Mouse (Mus musculus): ENCODE measurements at regions not wholly inside any gene's neighbourhood (a gene's known extent, or its start where the extent isn't known, plus 50 kb on each side); places are given as distances from the start of the nearest gene placed in this dataset.
A peak's percentile ranks its signal among the peaks of the same experiment; 100 is the strongest.
"Not testable (repeated sequence)": the region's sequence is repeated elsewhere in the genome, so short reads cannot be mapped to it uniquely, and the experiment has no call there.

GRCm38 (mm10) chr13:52349606-52350005 lies 181.5 kb downstream of the Diras2 start:
- Histone ChIP-seq H3K4me3 (ENCODE audit: insufficient read depth, low read depth, low read length) (no peak overlapping the region), H3K27ac (replicated peaks; ENCODE audit: insufficient read depth, low read depth, low read length) (no peak overlapping the region), H3K27me3 (ENCODE audit: control insufficient read depth, insufficient read depth, low read length) (no peaks in the 10 kb centered on the region), H3K9ac (ENCODE audit: low read depth, low read length) (no peak overlapping the region), H3K36me3 (ENCODE audit: control insufficient read depth, insufficient read depth, low read length) (no peaks in the 10 kb centered on the region), H3K79me2 (ENCODE audit: control insufficient read depth, insufficient read depth, low read length) (no peaks in the 10 kb centered on the region), H3K4me1 (ENCODE audit: control insufficient read depth, insufficient read depth, low read length) (no peaks in the 10 kb centered on the region)
- TF ChIP-seq POLR2A (IDR thresholded peaks at IDR 0.05; ENCODE audit: extremely low read depth, insufficient read depth, low read length) (no peak), CTCF (IDR thresholded peaks at IDR 0.05; ENCODE audit: low read depth, low read length) (no peak)
- WGBS: 87% methylated on average over 5 of the region's 5 CpGs
- no peak for DNase-seq (ENCODE audit: extremely low read depth, low read depth, low spot score)

GRCm38 (mm10) chr13:52352576-52352975 lies 178.5 kb downstream of the Diras2 start:
- peak; percentile 5 for DNase-seq (ENCODE audit: extremely low read depth, low read depth, low spot score)
- H3K79me2 ChIP-seq (ENCODE audit: control insufficient read depth, insufficient read depth, low read length): no peaks in the 10 kb centered on the region
- no peaks in the 10 kb centered on the region for H3K4me1 ChIP-seq (ENCODE audit: control insufficient read depth, insufficient read depth, low read length)
- no peak for TF ChIP-seq POLR2A (IDR thresholded peaks at IDR 0.05; ENCODE audit: extremely low read depth, insufficient read depth, low read length)
- peak; percentile 73 for TF ChIP-seq CTCF (IDR thresholded peaks at IDR 0.05; ENCODE audit: low read depth, low read length)
- H3K27me3 ChIP-seq (ENCODE audit: control insufficient read depth, insufficient read depth, low read length): no peaks in the 10 kb centered on the region
- H3K9ac ChIP-seq (ENCODE audit: low read depth, low read length): no peak overlapping the region
- H3K4me3 ChIP-seq (ENCODE audit: insufficient read depth, low read depth, low read length): no peak overlapping the region
- H3K36me3 ChIP-seq (ENCODE audit: control insufficient read depth, insufficient read depth, low read length): no peaks in the 10 kb centered on the region
- 70% methylated on average over 4 of the region's 4 CpGs for WGBS
- no peak overlapping the region for H3K27ac ChIP-seq (replicated peaks; ENCODE audit: insufficient read depth, low read depth, low read length)

GRCm38 (mm10) chr13:52353437-52353836 lies 177.6 kb downstream of the Diras2 start:
- no peak overlapping the region for H3K27ac ChIP-seq (replicated peaks; ENCODE audit: insufficient read depth, low read depth, low read length)
- TF ChIP-seq POLR2A (IDR thresholded peaks at IDR 0.05; ENCODE audit: extremely low read depth, insufficient read depth, low read length) (no peak), CTCF (IDR thresholded peaks at IDR 0.05; ENCODE audit: low read depth, low read length) (no peak)
- H3K4me1 ChIP-seq (ENCODE audit: control insufficient read depth, insufficient read depth, low read length): no peaks in the 10 kb centered on the region
- no peak for DNase-seq (ENCODE audit: extremely low read depth, low read depth, low spot score)
- H3K27me3 ChIP-seq (ENCODE audit: control insufficient read depth, insufficient read depth, low read length): 0 out of 2 replicates have a peak, but pooled peaks cover 3% of the 10 kb centered on the region
- 84% methylated on average over 3 of the region's 3 CpGs for WGBS
- H3K9ac ChIP-seq (ENCODE audit: low read depth, low read length): no peak overlapping the region
- no peaks in the 10 kb centered on the region for H3K79me2 ChIP-seq (ENCODE audit: control insufficient read depth, insufficient read depth, low read length)
- no peak overlapping the region for H3K4me3 ChIP-seq (ENCODE audit: insufficient read depth, low read depth, low read length)
- H3K36me3 ChIP-seq (ENCODE audit: control insufficient read depth, insufficient read depth, low read length): no peaks in the 10 kb centered on the region

- 0 out of 2 replicates have a peak, but pooled peaks cover 3% of the 10 kb centered on the region for H3K27me3 ChIP-seq (ENCODE audit: control insufficient read depth, insufficient read depth, low read length)
Measured at GRCm38 (mm10) chr13:52353966-52354365, 177.1 kb downstream of the Diras2 start.

GRCm38 (mm10) chr13:52355921-52356320 lies 175.2 kb downstream of the Diras2 start:
- H3K9ac ChIP-seq (ENCODE audit: low read depth, low read length); H3K27ac ChIP-seq (replicated peaks; ENCODE audit: insufficient read depth, low read depth, low read length); H3K27me3 ChIP-seq (ENCODE audit: control insufficient read depth, insufficient read depth, low read length); DNase-seq (ENCODE audit: extremely low read depth, low read depth, low spot score); H3K36me3 ChIP-seq (ENCODE audit: control insufficient read depth, insufficient read depth, low read length); H3K79me2 ChIP-seq (ENCODE audit: control insufficient read depth, insufficient read depth, low read length); H3K4me1 ChIP-seq (ENCODE audit: control insufficient read depth, insufficient read depth, low read length); H3K4me3 ChIP-seq (ENCODE audit: insufficient read depth, low read depth, low read length): not testable (repeated sequence)
- 96% methylated on average over 4 of the region's 4 CpGs for WGBS

More at GRCm38 (mm10) chr13:52353966-52354365, 177.1 kb downstream of the Diras2 start:
- DNase-seq (ENCODE audit: extremely low read depth, low read depth, low spot score): no peak
- Histone ChIP-seq H3K4me1 (ENCODE audit: control insufficient read depth, insufficient read depth, low read length) (no peaks in the 10 kb centered on the region), H3K79me2 (ENCODE audit: control insufficient read depth, insufficient read depth, low read length) (no peaks in the 10 kb centered on the region), H3K4me3 (ENCODE audit: insufficient read depth, low read depth, low read length) (no peak overlapping the region), H3K9ac (ENCODE audit: low read depth, low read length) (no peak overlapping the region), H3K27ac (replicated peaks; ENCODE audit: insufficient read depth, low read depth, low read length) (no peak overlapping the region), H3K36me3 (ENCODE audit: control insufficient read depth, insufficient read depth, low read length) (no peaks in the 10 kb centered on the region)
- WGBS: 82% methylated on average over 2 of the region's 2 CpGs
- TF ChIP-seq CTCF (IDR thresholded peaks at IDR 0.05; ENCODE audit: low read depth, low read length): no peak
- TF ChIP-seq POLR2A (IDR thresholded peaks at IDR 0.05; ENCODE audit: extremely low read depth, insufficient read depth, low read length): no peak

GRCm38 (mm10) chr13:52359332-52359731 lies 171.7 kb downstream of the Diras2 start:
- 82% methylated on average over 4 of the region's 4 CpGs for WGBS

More at GRCm38 (mm10) chr13:52359332-52359731, 171.7 kb downstream of the Diras2 start:
- H3K9ac ChIP-seq (ENCODE audit: low read depth, low read length); DNase-seq (ENCODE audit: extremely low read depth, low read depth, low spot score); H3K79me2 ChIP-seq (ENCODE audit: control insufficient read depth, insufficient read depth, low read length); H3K36me3 ChIP-seq (ENCODE audit: control insufficient read depth, insufficient read depth, low read length); H3K4me1 ChIP-seq (ENCODE audit: control insufficient read depth, insufficient read depth, low read length); H3K27me3 ChIP-seq (ENCODE audit: control insufficient read depth, insufficient read depth, low read length); H3K27ac ChIP-seq (replicated peaks; ENCODE audit: insufficient read depth, low read depth, low read length); H3K4me3 ChIP-seq (ENCODE audit: insufficient read depth, low read depth, low read length): not testable (repeated sequence)

Data from liver, adult 2 months (tissue).